Mouse (Mus musculus) thymus, adult 18-20 months (tissue): ENCODE results near the gene Mast4.

ENCODE experiments used
- DNase-seq, 2 experiments: peaks; one replicate each; pipeline ENCODE4 v3.0.0; 2022; ENCODE audit warnings: mixed read lengths in 2 of 2

Gene Mast4

DNA sequence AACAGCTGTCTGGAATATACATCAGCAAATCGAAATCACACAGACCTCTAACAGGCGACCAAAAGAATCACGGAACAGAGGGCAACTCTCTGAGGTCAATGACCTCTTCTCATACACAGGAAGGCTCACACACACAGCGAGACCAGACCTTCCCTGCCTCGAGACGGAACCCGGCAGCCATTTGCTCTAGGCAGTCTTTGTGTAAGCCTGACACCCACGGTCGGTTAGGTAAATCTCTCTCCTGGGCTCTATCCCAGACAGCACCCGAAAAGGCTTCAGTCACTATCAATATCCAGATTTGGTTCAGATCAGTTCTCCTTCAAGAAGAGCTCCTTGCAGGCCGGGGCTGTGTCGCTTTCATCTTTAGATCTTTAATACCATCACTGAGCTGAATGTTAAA, 421.4 kb downstream of the Mast4 start:
- no peak for DNase-seq

DNA sequence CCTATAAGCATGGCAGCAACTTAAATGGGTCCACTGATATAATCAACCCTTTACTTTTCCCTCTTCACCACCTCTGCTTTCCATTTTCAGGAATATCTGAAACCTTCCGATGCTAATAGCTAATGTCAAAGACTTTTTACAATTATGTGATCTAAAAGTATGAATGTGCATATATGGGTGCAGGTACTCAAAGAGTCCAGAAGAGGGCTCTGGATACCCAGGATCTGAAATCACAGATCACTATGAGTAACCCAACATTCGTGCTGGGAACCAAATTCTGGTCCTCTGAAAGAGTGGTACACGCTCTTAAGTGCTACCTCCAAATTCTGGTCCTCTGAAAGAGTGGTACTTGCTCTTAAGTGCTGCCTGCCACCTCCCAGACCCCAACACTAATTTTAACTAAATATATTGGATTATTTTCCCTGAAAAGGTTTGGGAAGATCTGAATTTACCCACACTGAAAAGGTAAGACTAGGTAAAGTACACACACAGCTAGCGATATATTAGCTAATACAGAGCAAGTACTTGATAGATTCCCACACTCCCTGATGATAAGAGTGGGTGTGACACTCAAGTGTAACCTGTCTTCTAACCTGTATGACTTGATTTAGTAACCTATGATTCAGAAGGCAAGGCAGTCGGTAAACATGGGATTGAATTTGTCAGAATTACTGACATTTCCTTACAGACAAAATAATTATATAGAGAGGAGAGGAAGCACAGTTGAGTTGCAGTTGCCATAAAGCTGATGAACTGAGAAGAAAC, 424.5 kb downstream of the Mast4 start:
- no peak for DNase-seq

DNA sequence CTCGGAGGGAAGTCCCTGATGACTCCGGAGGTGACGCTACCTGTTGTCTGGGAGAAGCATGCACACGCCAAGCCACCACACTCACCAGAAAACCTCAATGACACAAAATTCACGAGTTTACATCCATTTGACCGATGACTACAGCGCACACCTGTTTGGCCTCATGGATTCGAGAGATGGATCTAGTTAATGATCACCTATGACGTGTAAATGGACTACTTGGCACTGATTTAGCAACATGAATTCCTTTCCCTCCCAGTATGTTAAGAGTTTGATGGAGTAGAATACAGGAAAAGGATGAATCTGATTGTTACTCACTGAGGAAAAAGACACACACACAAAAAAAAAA, 427.7 kb downstream of the Mast4 start:
- no peak for DNase-seq

- peak; percentile 52 to 66 for DNase-seq
Measured at GRCm38 (mm10) chr13:102906004-102906660, 428.2 kb downstream of the Mast4 start.

- no peak for DNase-seq
Measured at GRCm38 (mm10) chr13:102905361-102905950, 428.8 kb downstream of the Mast4 start.

- no peak for DNase-seq
Measured at GRCm38 (mm10) chr13:102903689-102904088, 430.6 kb downstream of the Mast4 start.

- DNase-seq, result no peak
Measured at GRCm38 (mm10) chr13:102902123-102902522, 432.2 kb downstream of the Mast4 start.

DNA sequence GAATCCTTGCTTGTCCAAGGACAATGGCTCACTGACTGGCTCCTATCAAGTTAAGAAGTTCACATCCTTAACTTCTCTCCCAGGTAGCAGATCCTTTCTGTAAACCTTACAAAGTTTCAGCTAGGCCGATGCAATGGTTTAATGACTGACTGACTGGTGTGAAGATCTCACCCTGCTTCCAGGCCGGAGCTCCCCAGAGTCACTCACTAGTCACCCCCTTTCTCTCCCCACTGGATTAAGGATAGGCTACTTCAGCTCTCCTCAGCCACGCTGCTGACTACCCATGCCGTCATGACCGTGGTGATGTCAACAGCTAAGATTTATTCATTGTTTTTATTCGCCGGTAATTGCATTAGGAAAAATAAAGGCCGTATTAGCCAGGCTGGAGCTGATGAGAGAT, 433.8 kb downstream of the Mast4 start:
- no peak for DNase-seq

- DNase-seq, result no peak
Measured at GRCm38 (mm10) chr13:102900083-102900420, 434.2 kb downstream of the Mast4 start.

DNA sequence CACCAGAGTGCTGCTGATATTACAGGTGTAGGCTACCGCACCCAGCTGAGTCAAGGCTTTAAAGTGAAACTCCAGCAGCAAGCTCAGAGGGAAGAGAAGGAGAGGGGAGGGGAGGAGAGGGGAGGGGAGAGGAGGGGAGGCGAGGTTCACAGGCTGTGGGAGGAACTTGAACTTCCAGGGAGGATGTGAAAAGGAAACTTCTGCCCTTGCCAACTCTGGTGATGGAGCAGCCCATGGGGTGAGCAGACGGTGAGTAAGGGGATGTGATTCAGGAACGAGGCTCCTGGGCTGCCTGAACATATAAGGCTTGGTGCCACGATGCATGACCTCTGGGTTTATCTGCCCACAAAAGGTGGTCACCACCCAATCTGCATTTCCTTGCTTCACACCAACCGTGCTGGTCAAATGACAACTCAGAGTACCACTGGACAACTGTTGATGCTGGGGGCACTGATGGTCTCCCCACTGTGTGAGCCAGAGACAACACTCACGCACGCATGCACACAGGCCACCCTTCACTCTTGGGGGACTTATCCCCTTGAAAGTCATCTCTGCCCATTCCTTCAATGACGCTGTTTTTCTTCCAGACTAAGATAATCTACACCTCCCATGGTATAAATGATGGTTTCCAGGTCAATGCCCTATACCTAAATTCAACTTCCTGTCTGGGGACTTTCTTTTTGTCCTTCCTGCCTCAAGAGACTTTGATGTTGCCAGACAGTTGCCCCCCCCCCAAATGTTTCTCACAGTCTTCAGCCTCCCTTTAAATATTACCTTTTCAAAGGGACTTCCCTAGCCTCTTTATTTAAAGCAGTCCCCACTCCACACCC, 434.8 kb downstream of the Mast4 start:
- no peak for DNase-seq

DNA sequence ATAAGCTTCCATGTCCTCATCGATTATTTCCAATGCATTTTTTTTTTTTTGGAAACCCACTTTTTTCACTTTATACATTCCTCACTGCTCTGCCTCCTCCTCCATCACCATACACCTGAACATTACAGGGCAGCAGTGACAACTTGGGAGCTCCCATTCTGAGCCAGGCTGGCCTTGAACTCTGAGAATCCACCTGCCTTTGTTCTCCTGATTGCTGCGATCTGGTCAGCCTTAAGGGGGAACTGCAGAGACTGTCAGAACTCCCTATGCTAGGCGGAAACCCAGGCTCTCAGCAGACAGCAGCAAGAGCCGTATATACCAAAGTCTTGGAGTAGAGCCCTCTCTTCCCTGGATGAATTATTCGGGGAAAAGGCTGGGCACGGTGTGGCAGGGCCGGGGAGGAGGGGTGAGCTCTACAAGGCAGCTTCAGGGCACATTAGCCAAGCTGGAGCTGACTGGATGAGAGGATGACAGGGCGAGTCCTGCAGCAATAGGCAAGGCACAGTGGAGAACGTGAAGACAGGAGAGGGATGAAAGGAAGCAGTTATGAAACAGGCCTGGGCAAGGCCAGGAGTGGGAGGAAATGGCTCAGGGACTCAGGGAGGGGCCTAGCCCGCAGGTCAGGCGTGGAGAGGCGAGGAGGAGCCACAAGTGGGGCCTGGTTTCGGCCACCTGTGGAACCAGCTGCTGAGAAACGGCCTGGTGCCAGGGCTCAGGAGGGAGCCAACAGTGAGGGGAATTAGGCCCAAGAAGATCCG, 435.7 kb downstream of the Mast4 start:
- peak in 1 of 2 experiments; percentile 20 for DNase-seq

DNA sequence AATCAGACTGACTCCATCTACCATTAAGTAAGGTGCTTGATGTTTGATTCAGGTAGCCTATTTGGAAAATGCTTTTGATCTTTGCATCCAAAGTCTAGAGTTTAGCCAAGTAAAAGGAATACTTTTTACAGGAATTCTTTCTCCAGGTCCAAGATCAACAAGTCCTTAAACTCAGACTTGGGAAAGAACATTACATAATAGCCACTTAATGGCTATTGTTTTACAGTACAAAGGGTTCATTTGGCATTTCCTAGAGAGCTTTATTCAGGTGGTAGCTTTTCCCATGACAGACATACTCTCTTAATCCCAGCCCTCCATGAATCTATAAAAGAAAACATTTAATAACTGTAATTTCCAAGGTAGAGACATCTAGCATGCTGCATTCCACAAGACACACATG, 438.0 kb downstream of the Mast4 start:
- no peak for DNase-seq

- DNase-seq, result no peak
Measured at GRCm38 (mm10) chr13:102895894-102896293, 438.4 kb downstream of the Mast4 start.

- no peak for DNase-seq
Measured at GRCm38 (mm10) chr13:102894287-102895234, 439.7 kb downstream of the Mast4 start.

- no peak for DNase-seq
Measured at GRCm38 (mm10) chr13:102892783-102893182, 441.5 kb downstream of the Mast4 start.

- no peak for DNase-seq
Measured at GRCm38 (mm10) chr13:102889989-102890388, 444.3 kb downstream of the Mast4 start.

GRCm38 (mm10) chr13:102889537-102889936, 444.8 kb downstream of the Mast4 start:
- DNase-seq, result no peak

DNA sequence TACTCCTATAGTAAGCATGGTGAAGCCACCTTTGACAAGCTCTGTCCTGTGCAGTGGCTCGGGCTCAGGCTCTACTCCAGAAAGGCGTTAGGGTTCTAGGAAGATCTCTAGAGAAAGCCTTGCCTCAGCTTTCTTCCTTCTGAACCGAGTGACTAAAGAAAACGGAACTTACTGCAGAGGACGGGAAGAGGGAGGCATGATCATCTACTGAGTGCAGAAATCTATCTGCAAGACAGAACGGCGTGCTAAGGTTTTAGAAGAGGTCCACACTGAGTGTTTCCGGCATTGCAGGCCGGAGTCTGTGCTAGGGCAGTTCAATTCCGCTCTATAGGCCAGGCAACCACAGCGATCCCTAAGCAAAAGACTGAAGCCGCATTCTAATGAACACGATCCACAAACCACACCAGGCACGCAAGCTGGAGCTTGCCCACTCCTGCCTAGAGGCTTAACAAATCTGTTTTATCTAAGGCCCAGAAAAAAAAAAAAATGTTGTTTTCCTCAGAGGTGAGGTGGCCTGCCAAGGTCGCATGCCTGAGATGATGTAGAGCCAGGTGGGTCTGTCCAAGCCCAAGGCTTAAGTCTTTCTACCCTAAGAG, 445.3 kb downstream of the Mast4 start:
- DNase-seq, result no peak

- DNase-seq, result no peak
Measured at GRCm38 (mm10) chr13:102888211-102888610, 446.1 kb downstream of the Mast4 start.

GRCm38 (mm10) chr13:102887534-102887933, 446.8 kb downstream of the Mast4 start:
- DNase-seq, result no peak

GRCm38 (mm10) chr13:102886788-102887187, 447.5 kb downstream of the Mast4 start:
- no peak for DNase-seq
